Mouse (Mus musculus) forebrain, embryonic 12.5 days (tissue): ENCODE results near the gene Rab11fip5. TPM values are rescaled to one million over a fixed set of nuclear protein-coding genes. Genes with fewer than 3 reads are reported as not detected.

ENCODE experiments used
- ATAC-seq: fragments of 200-750 bp; cut with Nextera tagmentation; 2 replicates; pipeline ENCODE4 v1.8.0; 2017; ENCODE audit warnings: moderate TSS enrichment; ENCODE audit not compliant: low FRiP score
- H3K27ac ChIP-seq: fragments of 300-500 bp; sonication (generic); 2 replicates; pipeline ENCODE4 v1.5.1; 2016; ENCODE audit warnings: mild to moderate bottlenecking
- H3K27me3 ChIP-seq: fragments of 300-500 bp; sonication (generic); 2 replicates; pipeline ENCODE4 v1.6.1; 2016; ENCODE audit warnings: mild to moderate bottlenecking
- H3K36me3 ChIP-seq: fragments of 300-500 bp; sonication (generic); replicated peaks from 2 replicates; pipeline ENCODE4 v1.6.1; 2016; ENCODE audit warnings: mild to moderate bottlenecking
- H3K4me1 ChIP-seq: fragments of 300-500 bp; sonication (generic); 2 replicates; pipeline ENCODE4 v1.6.1; 2016
- H3K4me2 ChIP-seq: fragments of 300-500 bp; sonication (generic); 2 replicates; pipeline ENCODE4 v1.6.1; 2016; ENCODE audit warnings: mild to moderate bottlenecking, moderate library complexity
- H3K4me3 ChIP-seq: fragments of 300-500 bp; sonication (generic); replicated peaks from 2 replicates; pipeline ENCODE4 v1.5.1; 2016; ENCODE audit warnings: mild to moderate bottlenecking
- H3K9ac ChIP-seq: fragments of 300-500 bp; sonication (generic); 2 replicates; pipeline ENCODE4 v1.6.1; 2016; ENCODE audit warnings: mild to moderate bottlenecking
- H3K9me3 ChIP-seq: fragments of 300-500 bp; sonication (generic); 2 replicates; pipeline ENCODE4 v1.6.1; 2016
- WGBS: fragments of 180-500 bp; shearing (Covaris S2); methylation state at CpG from one replicate; pipeline ENCODE4 v1.1.7; 2016; 5-methylcytosine and 5-hydroxymethylcytosine counted together
- polyA plus RNA-seq: library from polyadenylated mRNA; unstranded; fragments of >200 nt; fragmentation: Nextera tagmentation; extraction: Ambion mirVana; gene quantifications from 2 replicates; pipeline ENCODE4 v1.2.1, GENCODE M21; 2016

The Rab11fip5 gene
- polyA plus RNA-seq, 1 experiment from 2014 or later, result 6.8 TPM

DNA sequence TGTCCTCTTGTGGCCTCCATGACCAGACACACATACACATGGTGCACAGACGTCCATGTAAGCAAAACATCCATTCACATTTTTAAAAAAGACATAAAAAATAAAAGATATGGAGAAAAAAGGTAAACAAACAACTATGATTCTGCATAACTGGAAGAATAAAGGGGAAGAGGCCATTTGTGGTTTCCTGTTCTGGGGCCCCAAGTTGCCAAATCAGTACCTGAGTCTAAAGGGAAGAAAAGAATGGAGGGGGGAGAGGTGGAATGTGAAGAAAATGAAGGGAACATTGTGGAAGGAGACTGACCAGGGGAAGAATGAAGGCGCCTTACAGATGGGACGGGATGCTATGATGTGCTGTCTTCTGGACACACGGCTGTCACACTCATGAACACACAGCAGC lies 47.9 kb downstream of the Rab11fip5 start:
- Histone ChIP-seq H3K4me2 (no peak overlapping the region), H3K4me3 (no peak overlapping the region), H3K27ac (no peak overlapping the region), H3K9me3 (no peaks in the 10 kb centered on the region), H3K4me1 (no peaks in the 10 kb centered on the region; the same call in 1 of the 2 replicates), H3K36me3 (no peaks in the 10 kb centered on the region), H3K27me3 (peaks cover 7% of the 10 kb centered on the region), H3K9ac (no peak overlapping the region)
- WGBS, result 83% methylated on average over 4 of the region's 4 CpGs
- no peak for ATAC-seq

DNA sequence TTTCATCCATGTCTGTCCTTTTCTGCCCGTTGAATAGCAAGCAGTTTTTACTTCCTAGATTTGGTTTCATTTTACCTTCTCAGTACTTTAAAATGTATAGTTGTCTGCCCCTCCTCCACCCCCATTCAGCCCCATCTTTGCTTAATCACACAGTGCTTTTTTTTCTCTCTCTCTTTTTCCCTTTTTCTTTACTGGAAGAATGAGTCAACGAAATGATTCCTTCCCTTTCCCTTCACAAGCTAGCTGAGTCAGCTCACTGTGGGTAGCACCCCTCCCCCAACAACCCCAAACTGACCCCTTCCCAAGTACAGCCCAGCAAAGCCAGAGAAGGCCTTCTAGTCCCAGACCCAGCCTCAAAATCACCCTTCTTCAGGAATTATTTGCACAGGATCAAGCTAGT lies 49.3 kb downstream of the Rab11fip5 start:
- Histone ChIP-seq H3K27ac (no peak overlapping the region), H3K4me3 (no peak overlapping the region), H3K4me1 (peaks cover 9% of the 10 kb centered on the region), H3K27me3 (no peaks in the 10 kb centered on the region), H3K4me2 (no peak overlapping the region), H3K9me3 (0 out of 2 replicates have a peak, but pooled peaks cover 2% of the 10 kb centered on the region), H3K36me3 (no peaks in the 10 kb centered on the region), H3K9ac (no peak overlapping the region)
- no peak for ATAC-seq
- 40% methylated on average over 2 of the region's 2 CpGs for WGBS

GRCm38 (mm10) chr6:85320445-85320866 lies 54.0 kb downstream of the Rab11fip5 start:
- Histone ChIP-seq H3K36me3 (peaks cover 18% of the 10 kb centered on the region), H3K4me1 (peaks cover 10% of the 10 kb centered on the region), H3K4me3 (no peak overlapping the region), H3K9me3 (0 out of 2 replicates have a peak, but pooled peaks cover 2% of the 10 kb centered on the region), H3K4me2 (no peak overlapping the region), H3K27ac (peak overlapping the region; percentile 87), H3K27me3 (no peaks in the 10 kb centered on the region), H3K9ac (no peak overlapping the region)
- peak; percentile 87 for ATAC-seq
- WGBS, result 19% methylated on average over 6 of the region's 6 CpGs

- Histone ChIP-seq H3K36me3 (peaks cover 18% of the 10 kb centered on the region), H3K4me1 (peaks cover 21% of the 10 kb centered on the region), H3K27me3 (no peaks in the 10 kb centered on the region), H3K9ac (no peak overlapping the region), H3K27ac (no peak overlapping the region), H3K4me2 (no peak overlapping the region), H3K9me3 (0 out of 2 replicates have a peak, but pooled peaks cover 2% of the 10 kb centered on the region), H3K4me3 (no peak overlapping the region)
- ATAC-seq, result no peak
- WGBS, result 94% methylated on average over 2 of the region's 2 CpGs
These were observed 58.2 kb downstream of the Rab11fip5 start for GRCm38 (mm10) chr6:85316211-85316610.

DNA sequence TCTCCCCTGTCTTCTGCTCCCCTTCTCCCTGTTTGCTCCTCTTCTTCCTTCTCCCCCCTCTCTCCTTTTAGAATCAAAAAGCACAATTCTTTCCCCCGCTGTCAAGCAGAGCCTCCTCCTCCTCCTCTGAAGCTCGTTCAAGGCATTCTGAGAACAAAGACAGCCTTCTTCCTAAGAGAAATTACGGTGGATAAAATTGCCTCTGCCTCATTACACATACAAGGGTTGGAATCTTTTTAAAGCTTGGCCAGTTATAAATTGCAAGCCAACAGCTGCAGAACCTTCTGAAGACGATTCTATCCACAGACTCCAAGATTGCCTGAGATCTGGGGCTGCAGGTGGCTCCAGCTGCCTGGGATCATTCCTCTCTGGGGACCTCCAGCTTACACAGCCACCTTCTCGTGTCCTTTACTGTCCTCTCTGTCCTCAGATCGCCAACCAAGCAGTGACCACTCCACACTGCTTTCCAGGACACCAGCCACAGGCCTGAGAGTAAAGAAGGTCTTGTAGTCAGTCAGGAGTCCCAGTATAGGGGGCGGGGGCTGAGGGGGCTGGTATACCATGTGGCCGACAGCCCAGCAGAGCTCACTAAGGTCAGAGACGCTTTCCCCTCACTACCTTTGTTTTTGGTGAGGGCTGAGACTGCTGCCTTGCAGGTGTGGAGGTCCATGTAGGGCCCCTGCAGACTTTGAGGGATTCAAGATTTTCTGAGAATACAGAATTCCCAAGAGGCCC lies 60.2 kb downstream of the Rab11fip5 start:
- 34% methylated on average over 9 of the region's 9 CpGs for WGBS
- H3K4me2 ChIP-seq, result 0 out of 2 replicates have a peak overlapping the region, but pooled peaks have one; percentile 4
- ATAC-seq, result no peak; the same call in 1 of the 2 replicates

GRCm38 (mm10) chr6:85307894-85308293 lies 66.5 kb downstream of the Rab11fip5 start:
- Histone ChIP-seq H3K4me1 (peaks cover 10% of the 10 kb centered on the region), H3K27me3 (no peaks in the 10 kb centered on the region), H3K9ac (no peak overlapping the region), H3K36me3 (no peaks in the 10 kb centered on the region), H3K9me3 (no peaks in the 10 kb centered on the region), H3K4me3 (no peak overlapping the region), H3K4me2 (no peak overlapping the region), H3K27ac (no peak overlapping the region)
- 79% methylated on average over 4 of the region's 4 CpGs for WGBS
- ATAC-seq, result no peak

More for the DNA sequence above, 60.2 kb downstream of the Rab11fip5 start:
- Histone ChIP-seq H3K27me3 (no peaks in the 10 kb centered on the region), H3K27ac (peak overlapping the region; percentile 88), H3K9ac (peak overlapping the region; percentile 22; the same call in 1 of the 2 replicates), H3K36me3 (peaks cover 11% of the 10 kb centered on the region), H3K4me3 (no peak overlapping the region), H3K9me3 (no peaks in the 10 kb centered on the region), H3K4me1 (peaks cover 11% of the 10 kb centered on the region)

GRCm38 (mm10) chr6:85306375-85306774 lies 68.1 kb downstream of the Rab11fip5 start:
- Histone ChIP-seq H3K4me2 (no peak overlapping the region), H3K4me1 (peaks cover 16% of the 10 kb centered on the region), H3K27me3 (no peaks in the 10 kb centered on the region), H3K36me3 (no peaks in the 10 kb centered on the region), H3K4me3 (no peak overlapping the region), H3K9ac (no peak overlapping the region), H3K27ac (no peak overlapping the region), H3K9me3 (no peaks in the 10 kb centered on the region)
- ATAC-seq, result no peak
- 87% methylated on average over 3 of the region's 3 CpGs for WGBS

DNA sequence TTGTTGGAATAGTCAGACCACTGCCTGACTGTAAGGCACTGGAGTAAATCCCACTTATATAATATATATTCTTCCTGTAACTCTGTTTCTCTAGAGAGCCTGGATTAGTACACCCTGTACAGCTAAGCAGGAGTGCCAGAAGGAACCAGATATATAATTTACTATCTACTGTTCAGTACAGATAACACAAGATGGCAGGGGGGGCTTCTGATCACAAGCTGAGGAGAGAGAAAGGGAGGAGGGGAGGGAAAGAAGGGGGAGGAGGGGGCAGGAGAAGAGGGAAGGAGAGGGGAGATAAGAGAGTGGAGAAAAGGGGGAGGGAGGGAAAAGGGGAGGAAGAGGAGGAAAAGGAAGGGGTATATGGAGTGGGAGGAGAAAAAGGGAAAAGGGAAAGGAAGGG lies 68.6 kb downstream of the Rab11fip5 start:
- peaks cover 16% of the 10 kb centered on the region for H3K4me1 ChIP-seq
- no peak for ATAC-seq
- no peak overlapping the region for H3K9ac ChIP-seq
- no peak overlapping the region for H3K4me2 ChIP-seq
- H3K27me3 ChIP-seq, result no peaks in the 10 kb centered on the region
- no peak overlapping the region for H3K4me3 ChIP-seq
- H3K27ac ChIP-seq, result no peak overlapping the region
- H3K9me3 ChIP-seq, result no peaks in the 10 kb centered on the region
- H3K36me3 ChIP-seq, result no peaks in the 10 kb centered on the region

- H3K4me2 ChIP-seq, result no peak overlapping the region
- H3K4me1 ChIP-seq, result peaks cover 16% of the 10 kb centered on the region
- H3K4me3 ChIP-seq, result no peak overlapping the region
- H3K9me3 ChIP-seq, result no peaks in the 10 kb centered on the region
- no peaks in the 10 kb centered on the region for H3K27me3 ChIP-seq
- WGBS, result 58% methylated on average over 5 of the region's 5 CpGs
- no peak overlapping the region for H3K27ac ChIP-seq
- ATAC-seq, result no peak
- H3K36me3 ChIP-seq, result no peaks in the 10 kb centered on the region
- H3K9ac ChIP-seq, result no peak overlapping the region
These were observed 69.5 kb downstream of the Rab11fip5 start for GRCm38 (mm10) chr6:85304966-85305365.

DNA sequence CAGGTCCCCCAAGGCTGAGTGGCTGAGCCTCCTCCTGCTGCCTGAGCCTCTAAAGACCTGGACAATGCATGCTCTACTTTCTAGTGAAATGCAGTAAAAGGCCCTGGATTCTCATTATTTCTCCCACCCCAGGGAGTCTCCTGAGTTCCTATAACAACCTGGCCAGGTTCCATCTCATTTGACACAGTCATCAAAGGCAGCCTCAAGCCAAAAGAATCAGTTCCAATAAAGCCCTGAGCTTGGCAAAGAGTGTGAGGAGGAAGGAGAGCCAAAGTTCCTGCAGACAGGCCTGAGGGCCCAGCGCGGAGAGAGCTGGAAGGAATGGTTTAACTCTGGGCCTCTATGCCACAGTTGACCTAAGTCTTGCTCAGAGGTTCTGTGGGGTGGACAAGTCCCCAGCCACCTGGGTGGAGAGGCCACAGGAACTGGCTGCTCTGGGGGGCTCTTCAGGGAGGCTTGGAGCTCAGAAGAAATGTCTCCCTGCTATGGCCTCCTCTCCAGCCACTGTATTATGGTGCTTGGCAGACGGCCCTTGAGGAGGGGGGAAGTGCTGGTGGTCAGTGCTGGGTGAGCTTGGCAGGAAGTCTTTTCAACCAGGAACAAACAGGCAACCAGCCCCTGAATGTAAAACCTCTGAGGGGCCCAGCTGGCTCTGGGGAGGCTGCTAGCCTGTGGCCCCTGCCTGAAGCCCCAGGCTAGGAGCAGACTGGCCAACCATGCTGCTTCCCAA lies 71.9 kb downstream of the Rab11fip5 start:
- H3K27ac ChIP-seq, result peak overlapping the region; percentile 86
- no peaks in the 10 kb centered on the region for H3K9me3 ChIP-seq
- ATAC-seq, result peak; percentile 36; the same call in 1 of the 2 replicates
- 0 out of 2 replicates have a peak overlapping the region, but pooled peaks have one; percentile 8 for H3K4me2 ChIP-seq
- no peaks in the 10 kb centered on the region for H3K27me3 ChIP-seq
- WGBS, result 62% methylated on average over 3 of the region's 3 CpGs
- peaks cover 16% of the 10 kb centered on the region for H3K4me1 ChIP-seq
- H3K9ac ChIP-seq, result no peak overlapping the region
- H3K4me3 ChIP-seq, result no peak overlapping the region
- H3K36me3 ChIP-seq, result 0 out of 2 replicates have a peak, but pooled peaks cover 3% of the 10 kb centered on the region

DNA sequence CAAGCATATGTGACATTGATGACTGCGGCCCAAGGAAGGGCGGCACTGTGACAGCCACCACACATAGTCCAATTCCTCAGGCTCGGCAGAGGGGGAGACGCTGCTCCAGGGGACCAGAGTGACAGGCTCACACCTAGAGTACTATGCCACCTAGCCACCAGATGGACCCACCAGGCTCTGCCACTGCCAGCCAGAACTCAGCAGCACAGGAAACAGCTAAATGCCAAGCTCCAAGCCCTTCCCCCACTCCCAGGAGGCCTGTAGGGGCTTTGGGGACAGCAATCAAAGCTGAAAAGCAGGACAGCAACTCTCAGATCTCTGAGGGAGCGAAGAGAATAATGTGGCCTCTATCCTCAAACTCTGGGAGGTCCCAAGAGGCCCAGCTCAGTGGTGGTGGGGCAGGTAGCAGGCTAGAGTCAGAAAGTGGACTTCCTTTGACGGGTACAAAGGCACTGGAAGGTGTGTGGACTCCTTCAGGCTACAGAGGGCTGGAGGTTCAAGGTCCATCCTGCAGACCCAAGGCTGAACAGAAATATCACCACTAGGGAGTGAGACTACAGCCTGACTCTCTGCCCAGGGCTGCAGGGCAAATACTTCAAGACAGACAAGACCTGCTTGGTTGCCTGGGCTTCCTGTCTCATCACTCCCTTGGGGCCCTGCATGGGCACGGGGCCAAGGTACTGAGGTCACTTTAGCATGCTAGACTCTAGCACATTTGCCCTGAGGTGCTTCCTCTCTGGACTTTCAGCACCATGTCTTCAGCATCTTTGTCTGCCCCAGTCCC lies 78.9 kb downstream of the Rab11fip5 start:
- Histone ChIP-seq H3K9me3 (0 out of 2 replicates have a peak, but pooled peaks cover 5% of the 10 kb centered on the region), H3K36me3 (peaks cover 3% of the 10 kb centered on the region; the same call in 1 of the 2 replicates), H3K4me1 (peaks cover 28% of the 10 kb centered on the region), H3K27me3 (no peaks in the 10 kb centered on the region), H3K4me2 (no peak overlapping the region), H3K9ac (no peak overlapping the region), H3K27ac (peak overlapping the region; percentile 33; the same call in 1 of the 2 replicates), H3K4me3 (no peak overlapping the region)
- WGBS, result 72% methylated on average over 7 of the region's 7 CpGs
- ATAC-seq, result peak; percentile 42; the same call in 1 of the 2 replicates

DNA sequence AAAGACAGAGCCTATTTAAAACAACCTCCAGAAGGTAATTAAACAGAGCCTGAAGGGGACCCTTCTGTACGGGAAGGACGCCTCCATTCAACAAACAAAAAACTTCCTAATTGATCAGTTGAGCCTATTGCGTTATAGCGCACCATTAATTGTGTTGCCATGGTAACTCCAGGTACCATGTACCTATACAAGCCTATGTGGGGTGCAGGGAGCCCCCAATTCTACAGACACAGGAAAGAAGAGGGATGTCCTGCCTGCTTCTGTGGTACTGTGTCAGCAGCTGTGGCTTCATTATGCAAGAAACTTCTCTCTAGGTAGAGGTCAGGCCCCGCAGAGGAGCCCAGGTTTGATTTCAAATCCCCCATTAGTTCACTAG lies 80.4 kb downstream of the Rab11fip5 start:
- Histone ChIP-seq H3K27me3 (no peaks in the 10 kb centered on the region), H3K9me3 (0 out of 2 replicates have a peak, but pooled peaks cover 5% of the 10 kb centered on the region), H3K36me3 (peaks cover 3% of the 10 kb centered on the region; the same call in 1 of the 2 replicates), H3K27ac (peak overlapping the region; percentile 93), H3K4me1 (peaks cover 28% of the 10 kb centered on the region), H3K9ac (no peak overlapping the region), H3K4me2 (no peak overlapping the region), H3K4me3 (no peak overlapping the region)
- peak; percentile 59; the same call in 1 of the 2 replicates for ATAC-seq
- WGBS, result 26% methylated on average over 5 of the region's 5 CpGs
